Mouse (Mus musculus) heart, adult 8-10 months (tissue): ENCODE measurements around the gene B230104I21Rik. TPM values are rescaled to one million over a fixed set of nuclear protein-coding genes. Genes with fewer than 3 reads are reported as not detected.

Experiments used
- DNase-seq: peaks from one replicate; pipeline ENCODE4 v3.0.0; 2022; ENCODE audit warnings: low spot score
- total RNA-seq, 4 experiments: library from RNA; stranded (reverse); gene quantifications; 2 replicates each; pipeline ENCODE4 v1.2.4; 2022

B230104I21Rik gene
- not detected for total RNA-seq

- no peak for DNase-seq
Observed at GRCm38 (mm10) chr4:154335761-154336160, at the start of gene B230104I21Rik. TSS of gene B230104I21Rik (plus strand) at chr4:154336127.

- DNase-seq, result no peak
Observed at GRCm38 (mm10) chr4:154293735-154294201, 42.2 kb upstream of the B230104I21Rik start.

GRCm38 (mm10) chr4:154294262-154294731 is 41.6 kb upstream of the B230104I21Rik start:
- no peak for DNase-seq

DNA sequence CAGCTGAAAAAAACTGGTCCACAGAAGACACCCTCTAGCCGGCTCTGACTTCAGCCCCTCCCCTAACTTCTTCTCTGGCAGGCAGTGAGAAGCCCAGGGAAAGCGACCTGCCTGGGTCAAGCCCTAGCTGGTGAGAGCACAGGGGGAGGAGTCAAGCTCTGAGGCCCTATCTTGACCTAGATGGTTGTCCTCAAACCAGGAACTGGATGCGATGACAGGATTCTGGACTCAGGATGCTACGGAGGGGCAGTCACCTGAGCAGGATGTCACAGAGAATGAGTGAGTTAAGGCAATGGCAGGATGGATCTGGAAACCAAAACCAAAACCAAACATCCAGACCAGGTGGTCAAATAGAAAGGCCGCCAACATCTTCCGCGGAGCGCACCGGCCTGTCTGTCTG is 38.2 kb upstream of the B230104I21Rik start:
- DNase-seq, result no peak

DNA sequence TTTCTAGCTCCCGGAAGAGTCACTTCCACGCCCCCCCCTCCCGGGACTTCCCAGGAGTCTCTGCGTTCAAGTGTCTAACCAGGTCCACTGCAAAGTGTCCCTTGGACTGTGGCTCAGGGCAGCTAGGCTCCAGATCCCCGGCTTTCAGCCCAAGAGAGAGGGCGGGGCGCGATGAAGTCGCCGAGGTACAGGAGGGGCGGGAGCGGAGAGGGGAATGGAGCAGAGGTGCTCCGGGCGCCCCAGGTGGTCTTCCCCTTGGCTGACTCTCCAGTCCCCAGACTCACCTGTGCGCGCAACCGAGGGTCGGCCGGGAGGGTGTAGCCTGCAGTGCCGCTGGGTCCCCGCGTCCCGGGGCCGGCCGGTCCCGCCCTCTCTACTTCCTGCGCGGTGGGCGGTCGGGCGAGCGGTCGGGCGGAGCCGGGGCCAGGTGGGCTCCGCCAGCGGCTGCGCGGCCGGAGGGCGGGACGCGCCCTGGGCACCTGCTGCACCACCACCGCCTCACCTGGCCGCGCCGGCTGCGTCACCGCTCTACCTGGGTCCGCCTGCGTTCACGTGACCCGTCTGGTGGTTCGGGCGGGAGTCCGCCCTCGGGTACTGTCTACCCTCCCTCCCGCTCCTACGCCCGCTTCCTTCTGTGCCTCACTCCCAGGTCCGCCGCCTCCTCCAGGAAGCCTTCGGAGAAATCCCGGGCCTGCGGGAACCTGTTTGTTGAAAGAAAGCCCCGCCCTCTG is 36.2 kb upstream of the B230104I21Rik start:
- DNase-seq, result no peak

DNA sequence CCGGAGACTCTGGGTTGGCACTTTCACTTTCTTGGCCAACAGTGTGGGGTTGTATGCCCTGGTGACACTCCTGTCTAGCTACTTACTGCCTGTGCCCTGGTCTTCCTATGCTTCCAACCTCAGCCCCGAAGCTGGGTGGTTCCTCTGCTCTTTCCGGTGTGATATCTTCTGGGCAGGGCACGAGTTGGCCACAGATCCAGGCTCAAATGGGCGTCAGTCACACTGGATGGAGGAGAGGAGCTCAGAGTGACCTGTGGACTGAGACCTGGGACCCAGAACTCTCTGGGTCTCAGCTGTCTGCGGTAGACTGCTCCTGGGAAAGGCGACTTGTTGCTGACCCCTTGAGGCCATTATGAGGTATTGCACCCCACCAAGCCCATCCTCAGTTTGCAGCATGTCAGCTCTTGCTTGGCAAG is 34.5 kb upstream of the B230104I21Rik start, which contains the start of gene Arhgef16:
TSS of gene Arhgef16 (minus strand) at position 211 of the 416 bp plus-strand sequence.
- peak; percentile 46 for DNase-seq

GRCm38 (mm10) chr4:154309131-154309530 is 26.8 kb upstream of the B230104I21Rik start:
- no peak for DNase-seq

GRCm38 (mm10) chr4:154310576-154311262 is 25.2 kb upstream of the B230104I21Rik start:
- no peak for DNase-seq

DNA sequence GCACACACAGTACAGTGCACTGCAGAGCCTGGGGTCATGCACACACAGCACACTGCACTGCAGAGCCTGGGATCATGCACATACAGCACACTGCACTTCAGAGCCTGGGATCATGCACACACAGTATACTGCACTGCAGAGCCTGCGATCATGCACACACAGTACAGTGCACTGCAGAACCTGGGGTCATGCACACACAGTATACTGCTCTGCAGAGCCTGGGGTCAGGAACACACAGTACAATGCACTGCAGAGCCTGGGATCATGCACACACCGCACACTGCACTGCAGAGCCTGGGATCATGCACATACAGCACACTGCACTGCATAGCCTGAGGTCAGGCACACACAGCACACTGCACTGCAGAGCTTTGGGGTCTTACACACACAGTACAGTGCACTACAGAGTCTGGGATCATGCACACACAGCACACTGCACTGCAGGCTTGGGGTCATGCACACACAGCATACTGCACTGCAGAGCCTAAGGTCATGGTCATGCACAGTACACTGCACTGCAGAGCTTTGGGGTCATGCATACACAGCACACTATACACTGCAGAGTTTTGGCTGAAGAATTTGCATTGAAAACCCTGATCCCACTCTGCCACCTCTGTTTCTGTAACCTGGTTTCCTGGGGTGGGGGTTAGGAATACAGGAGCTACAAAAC is 23.6 kb upstream of the B230104I21Rik start:
- DNase-seq, result no peak

DNA sequence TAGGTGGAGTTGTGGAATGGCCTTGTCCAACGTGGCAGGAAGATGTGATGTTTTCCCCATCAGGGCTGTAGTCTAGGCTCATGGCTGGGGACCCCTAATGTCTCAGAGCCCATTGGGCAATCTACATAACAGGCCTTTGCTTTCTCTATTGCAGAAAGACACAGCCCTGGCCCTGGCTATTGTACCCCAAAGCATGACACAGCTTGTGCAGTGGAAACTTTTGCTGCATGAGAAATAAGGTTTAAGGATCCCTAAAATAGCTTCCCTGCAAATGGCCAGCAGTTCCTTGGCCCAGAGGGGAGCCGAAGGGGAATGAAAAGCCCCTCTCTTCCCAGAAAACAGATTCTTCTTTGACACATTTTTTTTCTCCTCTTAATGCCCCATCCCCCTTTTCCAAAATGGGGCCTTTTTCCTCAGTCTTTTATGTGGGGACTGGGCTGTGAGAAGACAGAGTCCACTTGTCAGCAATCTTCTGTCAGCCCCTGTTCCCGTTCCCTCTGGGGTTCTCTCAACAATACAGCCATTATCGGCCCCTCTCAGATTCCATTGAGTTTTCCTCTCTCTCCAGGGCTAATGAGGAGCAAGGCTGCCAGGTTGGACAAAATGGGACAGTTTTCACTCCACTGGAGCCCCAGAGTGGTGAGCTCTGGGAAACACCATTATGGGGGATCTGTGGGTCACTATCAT is 22.8 kb upstream of the B230104I21Rik start:
- DNase-seq, result no peak

DNA sequence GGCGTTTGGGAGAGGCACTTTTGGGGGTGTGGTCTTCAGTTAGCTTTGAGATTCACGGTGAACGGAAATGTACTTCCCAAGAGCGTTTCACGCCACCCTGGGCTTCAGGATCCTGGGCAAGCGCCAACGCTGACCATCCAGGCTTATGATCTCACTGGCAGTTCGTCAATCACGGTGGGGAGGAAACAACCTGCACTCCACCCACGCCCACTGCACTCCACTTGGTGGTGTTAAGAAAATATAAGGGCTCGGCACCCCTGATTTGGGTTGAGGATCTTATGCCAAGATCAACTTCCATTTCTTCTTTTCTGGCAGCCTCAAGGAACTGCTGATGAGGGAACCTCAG is 22.3 kb upstream of the B230104I21Rik start:
- no peak for DNase-seq

DNA sequence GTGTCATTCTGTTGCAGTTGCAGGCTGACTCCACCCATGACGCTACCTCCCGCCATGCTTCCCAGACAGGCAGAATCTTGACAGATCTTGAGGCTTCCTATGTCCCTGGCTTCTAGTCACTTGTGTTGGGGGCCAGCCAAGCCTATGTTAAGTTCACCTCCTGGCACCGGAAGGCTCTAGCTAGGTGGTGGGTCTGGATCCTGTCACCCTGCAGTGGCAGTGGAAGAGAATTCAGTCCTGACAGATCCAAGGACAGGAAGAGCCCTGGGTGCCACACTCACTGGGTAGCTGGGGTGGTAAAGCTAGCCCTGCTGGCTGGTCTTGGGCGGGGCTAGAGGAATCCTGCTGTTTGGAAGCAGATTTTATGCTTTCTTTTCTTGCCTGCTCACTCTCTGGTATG is 10.5 kb upstream of the B230104I21Rik start:
- no peak for DNase-seq

GRCm38 (mm10) chr4:154328431-154328830 is 7.5 kb upstream of the B230104I21Rik start:
- no peak for DNase-seq

- peak; percentile 70 for DNase-seq
Observed at GRCm38 (mm10) chr4:154328836-154329235, 7.1 kb upstream of the B230104I21Rik start.

DNA sequence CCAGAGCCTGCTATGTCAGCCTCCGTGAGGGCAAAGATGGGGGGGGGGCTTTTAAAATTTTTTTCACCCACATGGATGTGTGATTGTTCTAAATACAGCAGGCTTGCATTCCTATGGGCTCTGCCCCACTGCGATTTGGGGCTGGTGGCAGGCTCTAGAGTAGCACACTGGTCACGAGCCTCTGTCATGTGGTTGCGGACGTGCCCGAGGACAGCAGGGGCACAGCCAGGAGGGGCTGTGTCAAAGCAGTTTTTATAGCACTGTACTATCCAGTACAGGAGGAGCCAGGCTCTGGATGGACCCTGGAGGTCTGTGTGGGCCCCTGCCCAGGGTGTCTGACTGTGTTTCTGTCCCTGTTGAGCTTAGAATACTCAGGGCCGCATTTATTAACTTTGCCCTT is 5.9 kb upstream of the B230104I21Rik start:
- DNase-seq, result peak; percentile 55

- no peak for DNase-seq
Observed at GRCm38 (mm10) chr4:154331271-154331670, 4.7 kb upstream of the B230104I21Rik start.

DNA sequence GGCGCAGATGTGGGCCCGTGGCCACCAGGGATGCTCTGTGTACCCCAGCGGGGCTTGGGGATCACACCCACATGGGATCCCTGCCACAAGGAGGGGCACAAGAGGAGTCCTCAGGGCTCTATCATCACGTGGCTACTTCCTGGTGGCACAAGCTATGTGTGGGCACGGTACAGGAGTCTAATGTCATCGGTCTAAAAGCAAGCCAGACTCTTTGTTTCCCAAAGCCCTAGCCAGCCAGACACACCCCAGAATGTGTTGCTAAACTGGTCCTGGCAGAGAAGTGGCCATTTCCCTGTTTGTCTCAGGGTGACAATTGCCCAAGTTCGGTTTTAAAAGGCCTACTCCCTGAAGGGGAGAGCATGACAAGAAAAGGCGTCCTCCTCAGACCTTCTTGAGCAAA is 2.6 kb upstream of the B230104I21Rik start:
- DNase-seq, result peak; percentile 39

- DNase-seq, result peak; percentile 60
Observed at GRCm38 (mm10) chr4:154334699-154335402, 1.1 kb upstream of the B230104I21Rik start.

- peak; percentile 78 for DNase-seq
Observed at GRCm38 (mm10) chr4:154336650-154337049, 723 bp downstream of the B230104I21Rik start.

- DNase-seq, result no peak
Observed at GRCm38 (mm10) chr4:154346731-154347522, 11.0 kb downstream of the B230104I21Rik start.
